ENCODE assay signal across 8 mouse cellular contexts in the genomic region with DNA sequence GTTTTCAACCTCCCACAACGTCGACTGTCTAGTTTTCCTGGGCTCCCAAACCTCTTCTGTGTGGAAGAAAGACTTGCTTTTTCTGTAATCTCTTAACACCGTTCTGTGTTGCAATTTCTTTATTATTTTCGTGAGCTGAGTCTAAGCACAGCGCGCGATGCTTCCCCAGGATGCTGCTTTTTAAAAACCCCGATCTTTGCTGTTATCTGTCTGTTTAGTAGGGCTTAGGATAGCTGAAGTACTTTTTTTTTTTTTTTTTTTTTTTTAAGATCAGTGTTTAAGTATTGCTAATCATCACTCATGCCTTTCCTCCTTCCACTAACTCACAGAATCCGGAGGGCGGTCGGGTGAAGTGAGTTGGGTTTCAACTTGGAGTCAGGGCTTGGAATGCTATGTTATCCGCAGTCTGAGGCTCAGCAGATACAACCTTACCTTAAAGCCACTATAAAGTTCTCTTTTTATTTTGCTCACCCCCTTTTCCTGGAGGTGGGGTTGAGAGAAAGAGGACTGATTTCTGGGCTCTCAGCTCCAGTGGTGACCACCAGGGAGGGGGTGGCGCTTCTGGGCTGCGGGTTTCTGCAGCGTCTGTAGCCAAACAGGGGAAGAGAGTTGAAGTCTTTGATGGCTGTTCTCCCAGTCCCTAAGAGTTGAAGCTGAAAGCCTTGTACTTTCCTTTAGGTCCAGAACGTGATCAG. TPM values are rescaled to one million over a fixed set of nuclear protein-coding genes. Genes with fewer than 3 reads are reported as not detected.
DNase-seq lines count a peak whose midpoint lies in the region; ATAC-seq and TF ChIP-seq lines count a peak whose summit lies in the region.

No protein-coding gene starts in this region.

- peak overlapping the region; percentile 40 for H3K4me3 ChIP-seq in ES-Bruce4 (ENCODE audit: low read depth, low read length)
- H3K4me3 ChIP-seq in embryonic facial prominence, embryonic 14.5 days (ENCODE audit: low read depth, low read length) = peak overlapping the region; percentile 44
- H3K4me3 ChIP-seq in intestine, embryonic 16.5 days (ENCODE audit: low read length) = peak overlapping the region; percentile 53
- peak overlapping the region; percentile 44 for H3K4me3 ChIP-seq in stomach, embryonic 14.5 days (ENCODE audit: low read depth, low read length)
- H3K4me3 ChIP-seq in thymus, adult 2 months (ENCODE audit: control insufficient read depth, insufficient read depth, low read length) = no peak overlapping the region

- H3K9me3 ChIP-seq in ES-Bruce4 (replicated peaks; ENCODE audit: control insufficient read depth, insufficient read depth, low read length, poor library complexity, severe bottlenecking) = no peaks in the 10 kb centered on the region
- no peaks in the 10 kb centered on the region for H3K9me3 ChIP-seq in embryonic facial prominence, embryonic 14.5 days (ENCODE audit: control insufficient read depth, low read length)
- no peaks in the 10 kb centered on the region for H3K9me3 ChIP-seq in intestine, embryonic 16.5 days (ENCODE audit: control insufficient read depth, low read length)
- H3K9me3 ChIP-seq in stomach, embryonic 14.5 days (ENCODE audit: control insufficient read depth, low read depth, low read length) = no peaks in the 10 kb centered on the region

- peak overlapping the region; percentile 76 for H3K4me2 ChIP-seq in embryonic facial prominence, embryonic 14.5 days (ENCODE audit: low read depth, low read length)
- peak overlapping the region; percentile 96 for H3K4me2 ChIP-seq in intestine, embryonic 16.5 days (ENCODE audit: low read depth, low read length)
- peak overlapping the region; percentile 71 for H3K4me2 ChIP-seq in stomach, embryonic 14.5 days (replicated peaks; ENCODE audit: low read depth, low read length)

- no peaks in the 10 kb centered on the region for H3K4me1 ChIP-seq in ES-Bruce4 (ENCODE audit: control insufficient read depth, insufficient read depth, low read length)
- 0 out of 2 replicates have a peak, but pooled peaks cover 5% of the 10 kb centered on the region for H3K4me1 ChIP-seq in embryonic facial prominence, embryonic 14.5 days (ENCODE audit: control insufficient read depth, insufficient read depth, low read length)
- H3K4me1 ChIP-seq in intestine, embryonic 16.5 days (ENCODE audit: control insufficient read depth, insufficient read depth, low read length) = peaks cover 3% of the 10 kb centered on the region; the same call in 1 of the 2 replicates
- H3K4me1 ChIP-seq in stomach, embryonic 14.5 days (ENCODE audit: control insufficient read depth, insufficient read depth, low read length) = no peaks in the 10 kb centered on the region; the same call in 1 of the 2 replicates
- H3K4me1 ChIP-seq in thymus, adult 2 months (replicated peaks; ENCODE audit: control insufficient read depth, insufficient read depth, low read length) = no peaks in the 10 kb centered on the region

- TF ChIP-seq CTCF in ES-Bruce4 (IDR thresholded peaks at IDR 0.05; ENCODE audit: low read depth, low read length) = no peak
- TF ChIP-seq CTCF in thymus, adult 2 months (IDR thresholded peaks at IDR 0.05; ENCODE audit: borderline replicate concordance, control insufficient read depth, extremely low read depth, insufficient read depth, low read length, poor library complexity) = no peak

- no peak for TF ChIP-seq EP300 in ES-Bruce4 (IDR thresholded peaks at IDR 0.05; ENCODE audit: insufficient read depth, low read depth, low read length)

- no peaks in the 10 kb centered on the region for H3K36me3 ChIP-seq in ES-Bruce4 (ENCODE audit: control insufficient read depth, insufficient read depth, low read length, poor library complexity, severe bottlenecking)
- H3K36me3 ChIP-seq in embryonic facial prominence, embryonic 14.5 days (ENCODE audit: control insufficient read depth, insufficient read depth, low read length) = no peaks in the 10 kb centered on the region
- H3K36me3 ChIP-seq in intestine, embryonic 16.5 days (ENCODE audit: control insufficient read depth, insufficient read depth, low read length) = no peaks in the 10 kb centered on the region
- H3K36me3 ChIP-seq in stomach, embryonic 14.5 days (ENCODE audit: control insufficient read depth, insufficient read depth, low read length) = no peaks in the 10 kb centered on the region
- no peaks in the 10 kb centered on the region for H3K36me3 ChIP-seq in thymus, adult 2 months (ENCODE audit: control insufficient read depth, insufficient read depth, low read length)

- H3K27ac ChIP-seq in ES-Bruce4 (ENCODE audit: insufficient read depth, low read length) = no peak overlapping the region
- no peak overlapping the region for H3K27ac ChIP-seq in embryonic facial prominence, embryonic 14.5 days (replicated peaks; ENCODE audit: low read depth, low read length)
- no peak overlapping the region for H3K27ac ChIP-seq in intestine, embryonic 16.5 days (ENCODE audit: low read length)
- no peak overlapping the region for H3K27ac ChIP-seq in stomach, embryonic 14.5 days (ENCODE audit: low read length)
- H3K27ac ChIP-seq in thymus, adult 2 months (ENCODE audit: control insufficient read depth, insufficient read depth, low read length) = no peak overlapping the region

- TF ChIP-seq POLR2A in ES-Bruce4 (IDR thresholded peaks at IDR 0.05; ENCODE audit: insufficient read depth, low read length) = no peak
- TF ChIP-seq POLR2A in thymus, adult 2 months (IDR thresholded peaks at IDR 0.05; ENCODE audit: control insufficient read depth, extremely low read depth, insufficient read depth, low read length, poor library complexity) = no peak

- DNase-seq in NIH3T3 (ENCODE audit: low read depth) = peak; percentile 8
- peak; percentile 14 for DNase-seq in embryonic facial prominence, embryonic 14.5 days (ENCODE audit: low spot score)
- no peak for DNase-seq in thymus, adult 2 months
- DNase-seq in adrenal gland, postnatal 25 days = no peak

- WGBS in embryonic facial prominence, embryonic 14.5 days = under 1% methylated on average over 16 of the region's 16 CpGs
- WGBS in intestine, embryonic 16.5 days = 1% methylated on average over 16 of the region's 16 CpGs
- 1% methylated on average over 16 of the region's 16 CpGs for WGBS in stomach, embryonic 14.5 days
- WGBS in thymus, adult 2 months = 6% methylated on average over 16 of the region's 16 CpGs

- H3K27me3 ChIP-seq in ES-Bruce4 (ENCODE audit: control insufficient read depth, insufficient read depth, low read length, poor library complexity, severe bottlenecking) = peaks cover 8% of the 10 kb centered on the region; the same call in 1 of the 2 replicates
- H3K27me3 ChIP-seq in embryonic facial prominence, embryonic 14.5 days (replicated peaks; ENCODE audit: control insufficient read depth, insufficient read depth, low read length) = peaks cover 45% of the 10 kb centered on the region
- peaks cover 11% of the 10 kb centered on the region for H3K27me3 ChIP-seq in intestine, embryonic 16.5 days (replicated peaks; ENCODE audit: control insufficient read depth, insufficient read depth, low read length)
- H3K27me3 ChIP-seq in stomach, embryonic 14.5 days (ENCODE audit: control insufficient read depth, insufficient read depth, low read length) = peaks cover 10% of the 10 kb centered on the region
- H3K27me3 ChIP-seq in thymus, adult 2 months (ENCODE audit: control insufficient read depth, insufficient read depth, low read length) = no peaks in the 10 kb centered on the region

- no peak overlapping the region for H3K9ac ChIP-seq in ES-Bruce4 (ENCODE audit: low read depth, poor library complexity, severe bottlenecking)
- peak overlapping the region; percentile 22; the same call in 1 of the 2 replicates for H3K9ac ChIP-seq in embryonic facial prominence, embryonic 14.5 days (ENCODE audit: low read depth, low read length)
- peak overlapping the region; percentile 59 for H3K9ac ChIP-seq in intestine, embryonic 16.5 days (ENCODE audit: low read depth, low read length)
- no peak overlapping the region for H3K9ac ChIP-seq in stomach, embryonic 14.5 days (replicated peaks; ENCODE audit: low read depth, low read length)

- ATAC-seq in embryonic facial prominence, embryonic 14.5 days (ENCODE audit: low read depth) = no peak
- peak; percentile 50 for ATAC-seq in intestine, embryonic 16.5 days
- 0 out of 2 replicates have a peak, but pooled peaks have one; percentile 14 for ATAC-seq in megakaryocyte, adult 5-6 weeks (ENCODE audit: poor library complexity, severe bottlenecking)
- peak; percentile 34; the same call in 1 of the 2 replicates for ATAC-seq in stomach, embryonic 14.5 days (ENCODE audit: insufficient number of reproducible peaks, insufficient read depth, low FRiP score, low read depth)

RNA-seq across cellular contexts. Expression of a gene that starts 3.7 kb away (rescaled TPM):
- not detected in 2 replicates for polyA plus RNA-seq in ES-Bruce4 (2011; ENCODE audit: insufficient read depth, insufficient read length, low read depth, missing spikeins)
- 2.7 and 3.3 TPM in 2 replicates for polyA plus RNA-seq in embryonic facial prominence, embryonic 14.5 days (2014; fragmentation: Nextera tagmentation; extraction: Ambion mirVana)
- polyA plus RNA-seq in intestine, embryonic 16.5 days (2015; fragmentation: Nextera tagmentation; extraction: Ambion mirVana) = 0.42 and 0.88 TPM in 2 replicates
- not detected in 2 replicates for total RNA-seq in megakaryocyte, adult 5-6 weeks (2015)
- not detected in 2 replicates for total RNA-seq in megakaryocyte, adult 5-6 weeks (2017)
- 5.3 and 5.8 TPM in 2 replicates for polyA plus RNA-seq in stomach, embryonic 14.5 days (2014; fragmentation: Nextera tagmentation; extraction: Ambion mirVana)
- 0.10 and 0.12 TPM in 2 replicates for polyA plus RNA-seq in thymus, adult 2 months (2012; rRNA removed)
- not detected in 2 replicates for total RNA-seq in adrenal gland, postnatal 25 days (2021)

Comparison
In these comparisons a context has a peak if more than half of its experiments do, and no peak if none do; other contexts are left out.
1. H3K9ac ChIP-seq: peak in embryonic facial prominence, embryonic 14.5 days (single experiment) and intestine, embryonic 16.5 days (single experiment); none in ES-Bruce4 (single experiment) and stomach, embryonic 14.5 days (single experiment).
2. DNase-seq: peak in NIH3T3 (single experiment) and embryonic facial prominence, embryonic 14.5 days (single experiment); none in thymus, adult 2 months (single experiment) and adrenal gland, postnatal 25 days (single experiment).
3. Peak in every context shown above with its lines, with median percentiles within 50 percentile points of each other: H3K4me2 ChIP-seq.